Mouse (Mus musculus): ENCODE data around the gene Ccnd3.
A peak's percentile ranks its signal among the peaks of the same experiment; 100 is the strongest.

The Ccnd3 gene

DNA sequence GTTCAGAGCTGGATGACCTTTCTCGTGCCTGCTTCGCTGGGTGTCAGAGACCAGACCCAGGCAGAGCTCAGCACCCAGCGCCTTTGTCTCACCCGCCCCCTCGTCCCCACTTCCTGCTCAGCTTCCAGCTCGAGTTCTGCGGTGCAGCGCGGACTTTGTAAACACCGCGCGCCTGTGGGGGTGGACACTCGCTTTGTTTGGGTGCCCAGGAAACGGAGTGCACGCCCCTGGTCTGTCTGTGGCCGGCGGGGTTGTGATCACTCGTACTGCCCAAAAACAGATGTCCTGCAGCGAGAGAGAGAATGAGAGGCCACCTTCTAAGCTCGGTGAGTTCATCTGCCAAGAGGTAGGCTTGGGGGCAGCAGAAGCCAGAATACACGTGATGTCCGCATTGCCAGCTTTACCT, at the start of gene Ccnd3:
Gene Ccnd3 (plus strand): TSS at position 111 of the 406 bp plus-strand sequence.
- DNase-seq (ENCODE audit: low spot score), result peak; percentile 63

DNA sequence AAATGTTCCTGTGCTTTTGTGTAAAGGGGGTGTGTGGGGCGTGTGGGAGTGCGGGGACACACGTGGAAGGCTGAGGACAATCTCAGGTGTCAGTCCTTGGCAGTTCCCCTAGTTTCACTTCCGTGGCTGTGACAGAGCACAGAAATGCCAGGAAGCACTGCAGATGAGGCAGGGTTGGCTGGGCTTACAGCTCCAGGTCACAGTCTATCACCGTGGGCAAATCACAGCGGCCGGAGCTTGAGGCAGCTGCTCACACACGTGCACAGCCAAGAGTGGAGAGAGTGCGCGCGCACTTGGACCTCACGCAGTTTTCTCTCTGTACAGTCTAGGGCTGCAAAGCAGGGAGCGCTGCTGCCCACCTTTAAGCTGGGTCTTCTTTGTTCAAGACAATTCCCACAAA, 46.5 kb upstream of the Ccnd3 start:
- DNase-seq (ENCODE audit: low spot score), result no peak

DNA sequence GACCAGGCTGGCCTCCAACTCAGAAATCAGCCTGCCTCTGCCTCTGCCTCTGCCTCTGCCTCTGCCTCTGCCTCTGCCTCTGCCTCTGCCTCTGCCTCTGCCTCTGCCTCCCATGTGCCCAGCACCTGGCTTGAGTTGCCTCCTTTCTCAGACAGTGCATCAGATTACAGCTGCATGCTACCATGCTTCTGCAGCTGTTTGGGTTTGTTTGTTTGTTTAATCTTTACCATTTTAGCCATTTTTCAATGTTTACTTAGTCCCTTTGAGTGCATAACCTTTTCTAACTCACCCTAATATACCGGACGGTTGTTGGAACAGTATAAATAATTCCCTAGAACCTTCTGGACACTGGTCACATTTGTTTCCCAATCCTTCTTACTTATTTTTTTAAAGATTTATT, 45.9 kb upstream of the Ccnd3 start:
- DNase-seq (ENCODE audit: low spot score), result no peak

DNA sequence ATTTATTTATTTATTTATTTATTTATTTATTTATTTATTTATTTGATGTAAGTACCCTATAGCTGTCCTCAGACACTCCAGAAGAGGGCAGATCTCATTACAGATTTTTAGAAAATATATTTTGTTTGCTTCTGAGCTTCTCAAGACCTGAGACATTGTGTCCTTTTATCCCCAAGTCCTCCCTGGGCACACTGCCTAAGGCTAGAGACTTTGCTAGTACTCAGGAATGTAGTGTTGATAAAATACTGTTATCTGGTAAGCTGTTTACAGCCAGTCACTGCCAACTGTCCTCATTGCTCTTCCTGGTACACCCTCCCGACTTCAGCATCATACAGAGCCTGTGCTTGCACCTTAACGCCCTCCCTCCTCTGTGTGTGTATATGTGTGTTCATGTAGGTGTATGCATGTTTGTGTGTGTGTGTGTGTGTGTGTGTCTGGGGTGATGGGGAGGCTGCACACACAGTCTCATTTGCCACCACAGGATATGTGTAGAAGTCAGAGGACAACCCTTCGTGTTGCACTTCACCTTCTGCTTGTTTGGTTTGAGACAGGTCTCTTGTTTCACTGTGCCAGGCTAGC, 45.4 kb upstream of the Ccnd3 start:
- no peak for DNase-seq (ENCODE audit: low spot score)

DNA sequence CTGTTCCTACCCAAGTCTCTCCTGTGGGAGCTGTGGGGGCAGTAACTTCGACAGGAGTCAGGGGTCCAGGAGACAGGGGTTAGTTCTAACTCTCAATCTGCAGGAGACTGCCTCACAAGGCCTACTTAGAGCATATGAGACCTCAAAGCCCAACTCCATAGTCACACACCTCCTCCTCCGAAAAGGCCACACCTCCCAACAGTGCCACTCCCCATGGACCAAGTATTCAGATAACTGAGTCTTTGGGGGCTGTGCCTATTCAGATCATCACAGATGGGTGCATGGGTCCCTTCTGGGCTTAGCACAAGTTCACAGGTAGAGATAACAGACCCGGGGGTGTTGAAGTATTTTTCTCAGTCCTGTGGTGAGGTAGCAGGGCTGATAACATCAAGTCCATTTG, 43.2 kb upstream of the Ccnd3 start:
- no peak for DNase-seq (ENCODE audit: low spot score)

DNA sequence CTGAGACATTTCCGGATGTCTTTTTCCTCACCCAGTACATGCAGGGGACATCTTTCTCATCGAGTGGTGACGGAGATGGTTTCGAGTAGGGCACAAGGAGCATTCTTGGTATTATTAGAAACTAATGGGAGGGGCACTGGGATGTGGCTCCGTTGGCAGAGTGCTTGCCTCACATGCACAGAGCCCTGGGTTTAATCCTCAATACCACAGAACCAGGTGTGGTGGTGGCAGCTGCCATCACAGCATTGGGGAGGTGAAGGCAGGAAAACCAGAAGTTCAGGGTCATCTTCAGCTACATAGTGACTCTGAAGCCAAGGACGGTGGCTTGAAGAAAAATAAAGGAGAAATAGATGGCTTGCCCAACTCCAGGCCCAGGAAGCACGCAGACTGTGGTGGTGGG, 42.6 kb upstream of the Ccnd3 start:
- DNase-seq (ENCODE audit: low spot score), result no peak

DNA sequence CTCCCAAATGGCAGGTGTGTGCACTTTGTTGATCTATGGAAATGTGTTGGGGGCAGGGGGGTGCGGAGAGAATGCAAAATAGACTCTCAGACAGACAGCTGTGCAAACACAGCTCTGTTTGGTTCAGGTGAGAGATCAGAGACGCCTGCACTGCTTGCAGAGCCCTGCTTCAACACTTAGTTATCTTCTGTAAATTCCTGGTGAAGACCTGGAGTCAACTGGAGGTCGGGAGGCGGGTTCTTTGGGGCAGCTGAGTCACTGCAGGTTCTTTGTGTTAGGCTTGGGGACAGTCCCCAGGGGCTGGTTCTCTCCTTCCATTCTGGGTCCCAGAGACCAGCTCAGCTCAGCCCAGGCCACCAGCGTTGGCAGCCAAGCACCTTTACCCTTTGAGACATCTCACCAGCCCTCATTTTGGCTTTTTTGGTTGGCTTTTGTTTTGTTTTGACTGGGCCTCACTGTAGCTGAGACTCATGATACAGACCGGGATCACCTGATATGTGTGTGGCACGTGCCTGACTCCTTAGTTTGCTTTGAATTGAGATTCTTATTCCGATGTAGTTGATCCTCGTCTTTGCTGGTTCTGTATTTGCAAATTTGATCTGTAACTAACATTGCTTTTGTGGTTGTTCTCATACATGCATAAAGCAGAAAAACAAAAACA, 42.0 kb upstream of the Ccnd3 start:
- no peak for DNase-seq (ENCODE audit: low spot score)

DNA sequence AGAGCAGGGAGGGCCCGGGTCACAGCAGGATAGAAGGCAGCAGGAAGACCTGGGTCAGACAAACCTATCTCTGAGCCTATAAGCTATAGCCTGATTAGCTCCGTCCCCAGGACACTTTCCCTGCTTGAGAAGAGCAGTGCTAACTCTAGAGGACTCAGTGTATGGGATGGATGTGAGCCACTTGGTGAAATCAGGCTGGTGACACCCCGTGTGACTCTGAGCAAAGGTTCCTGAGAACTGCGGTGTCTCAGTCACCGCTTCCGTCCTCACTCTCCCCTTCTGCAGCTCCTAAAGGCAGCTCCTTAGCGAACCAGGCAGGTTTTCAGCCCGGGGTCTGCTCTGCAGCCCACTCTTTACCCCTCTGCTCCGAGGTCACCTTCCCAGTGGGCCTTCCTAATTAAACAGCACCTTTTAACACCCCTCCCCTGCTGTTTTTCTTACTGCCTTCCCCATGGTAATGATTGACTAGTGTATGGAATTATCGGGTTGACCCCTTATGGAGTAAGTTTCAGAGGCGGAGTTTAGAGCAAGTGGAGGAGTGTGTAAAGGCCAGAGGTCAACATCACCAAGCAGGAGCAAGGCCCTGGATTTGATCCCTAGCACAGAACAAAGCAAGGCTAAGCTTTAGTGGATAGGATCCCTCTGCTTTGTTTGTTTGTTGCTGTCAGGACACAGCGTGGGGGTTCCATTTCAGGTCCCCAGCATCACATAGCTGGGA, 40.4 kb upstream of the Ccnd3 start:
- no peak for DNase-seq (ENCODE audit: low spot score)

DNA sequence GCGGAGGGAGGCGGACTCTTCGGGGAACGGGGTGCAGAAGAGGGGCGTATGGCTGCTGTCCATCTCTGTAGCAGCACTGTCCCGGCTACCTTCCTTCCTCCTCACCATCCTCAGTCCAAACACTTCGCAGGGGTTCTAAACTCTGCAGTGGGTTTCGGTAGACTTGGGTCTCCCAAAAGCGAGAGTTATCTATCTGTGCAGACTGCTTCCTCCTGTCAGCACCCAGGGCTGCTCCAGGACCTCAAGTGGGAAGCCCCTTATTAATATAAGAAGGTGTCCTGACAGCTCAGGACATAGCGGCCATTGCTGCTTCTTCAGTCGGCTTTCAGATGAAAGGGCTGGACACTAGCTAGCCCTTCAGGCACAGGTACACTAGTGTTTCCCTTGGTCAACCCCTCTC, 39.8 kb upstream of the Ccnd3 start:
- no peak for DNase-seq (ENCODE audit: low spot score)

DNA sequence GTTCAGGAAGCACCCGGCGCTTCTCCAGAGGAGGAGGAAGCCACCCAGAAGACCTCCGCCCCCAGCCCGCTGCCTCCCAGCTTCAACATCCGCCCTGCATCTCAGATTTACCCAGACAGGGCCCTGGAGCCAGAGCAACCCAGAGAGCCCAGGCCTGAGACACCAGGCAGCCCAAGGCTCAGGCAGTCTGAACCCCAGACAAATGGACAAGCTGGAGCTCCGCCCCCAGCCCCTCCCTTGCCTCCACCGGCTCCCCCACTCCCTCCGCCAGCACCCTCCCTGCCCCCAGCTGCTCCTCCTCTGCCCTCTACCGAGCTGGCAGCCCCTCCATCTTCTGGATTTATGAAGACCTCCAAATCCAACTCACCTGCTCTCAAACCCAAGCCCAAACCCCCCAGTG, 38.6 kb upstream of the Ccnd3 start:
- DNase-seq (ENCODE audit: low spot score), result no peak

DNA sequence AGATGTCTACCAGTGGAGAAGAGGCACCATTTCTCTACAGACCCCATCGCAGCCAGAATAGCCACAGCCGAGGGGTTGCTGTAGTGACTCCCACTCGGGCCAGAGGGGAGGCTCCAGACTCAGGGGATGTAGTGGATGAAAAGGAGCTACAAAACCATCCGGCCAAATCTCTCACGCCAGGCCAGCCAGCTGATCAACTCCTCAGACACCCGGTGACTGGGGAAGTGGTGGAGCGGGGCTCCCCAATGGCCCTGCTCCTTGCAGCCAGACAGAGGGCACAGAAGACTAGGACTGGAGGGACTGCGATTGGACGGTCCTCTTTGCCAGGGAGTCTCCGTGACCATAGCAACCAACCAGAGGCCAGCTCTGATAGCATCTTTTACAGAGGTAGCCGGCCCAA, 37.2 kb upstream of the Ccnd3 start:
- DNase-seq (ENCODE audit: low spot score), result no peak

DNA sequence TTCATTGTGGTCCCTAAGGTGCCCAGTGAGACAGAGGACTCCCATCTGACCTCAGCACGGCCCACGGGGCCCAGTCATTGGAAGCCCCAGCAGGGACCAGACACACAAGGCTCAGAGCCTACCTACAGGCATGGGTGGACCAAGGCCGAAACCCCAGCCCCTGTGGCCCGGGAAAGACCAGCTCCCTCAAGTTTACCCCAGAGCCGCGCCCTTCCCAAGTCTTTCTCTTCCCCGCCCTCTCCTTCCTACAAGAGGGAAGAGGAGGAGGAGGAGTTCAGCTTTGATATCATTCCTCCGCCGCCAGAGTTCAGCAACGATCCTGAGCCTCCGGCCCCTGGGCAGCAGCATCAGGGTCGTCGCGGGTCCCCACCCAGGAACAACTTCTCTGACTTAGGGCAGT, 36.8 kb upstream of the Ccnd3 start:
- DNase-seq (ENCODE audit: low spot score), result no peak

DNA sequence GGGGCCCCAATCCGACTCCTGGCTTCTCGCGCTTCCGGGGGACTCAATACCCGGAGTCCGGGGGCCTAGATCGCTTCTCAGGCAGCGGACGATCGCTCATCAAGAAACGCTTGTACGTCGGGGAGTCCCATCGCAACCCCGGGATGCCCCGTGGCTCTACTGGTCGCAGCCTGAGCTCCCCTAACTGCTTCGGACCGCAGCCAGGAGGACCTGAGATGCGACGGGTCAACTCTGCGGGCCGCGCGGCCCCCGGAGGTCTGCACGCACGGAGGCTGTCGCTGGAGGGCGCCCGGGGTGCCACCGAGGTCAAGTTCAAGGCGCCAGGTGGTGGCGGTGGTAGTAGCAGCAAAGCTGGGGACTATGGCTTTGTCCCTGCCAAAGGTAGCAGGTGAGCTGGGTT, 36.4 kb upstream of the Ccnd3 start:
- no peak for DNase-seq (ENCODE audit: low spot score)

DNA sequence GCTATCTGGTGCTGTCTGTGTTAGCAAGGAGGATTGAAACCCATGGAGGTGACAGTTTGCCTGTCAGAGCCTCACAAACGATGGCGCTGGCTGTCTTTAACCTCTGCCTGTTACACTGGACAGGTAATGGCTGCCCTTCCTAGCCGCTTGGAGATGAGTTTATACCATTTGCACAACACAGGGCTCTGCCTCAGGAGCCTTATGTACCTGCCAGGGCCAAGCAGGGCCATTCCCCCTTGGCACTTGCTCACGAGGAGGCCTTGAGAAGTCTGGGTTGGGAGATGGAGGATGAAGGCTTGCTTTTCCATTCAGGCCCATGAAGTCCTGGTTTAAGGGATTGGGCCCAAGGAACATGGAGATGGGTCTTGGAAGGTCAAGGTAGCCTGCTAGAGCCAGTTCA, 35.2 kb upstream of the Ccnd3 start:
- no peak for DNase-seq (ENCODE audit: low spot score)

DNA sequence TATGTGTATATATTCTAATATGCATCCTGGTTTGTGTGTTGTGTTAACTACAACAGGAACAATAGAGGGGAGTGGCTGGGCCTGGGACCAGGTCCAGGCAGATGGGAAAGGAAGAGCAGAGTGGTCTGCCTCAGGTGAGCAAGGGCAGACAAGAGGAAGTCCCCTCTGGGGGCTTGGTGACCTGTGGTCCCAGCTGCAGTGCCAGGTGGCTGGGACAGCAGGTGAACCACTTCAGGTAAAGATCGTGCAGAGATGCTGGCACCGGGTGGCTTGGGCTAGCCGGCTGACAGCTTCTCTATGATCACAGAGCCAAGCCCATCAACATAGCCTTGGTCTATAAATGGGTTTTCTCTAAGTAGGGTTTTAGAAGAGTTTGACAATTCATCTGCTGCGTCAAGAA, 34.7 kb upstream of the Ccnd3 start:
- no peak for DNase-seq (ENCODE audit: low spot score)

DNA sequence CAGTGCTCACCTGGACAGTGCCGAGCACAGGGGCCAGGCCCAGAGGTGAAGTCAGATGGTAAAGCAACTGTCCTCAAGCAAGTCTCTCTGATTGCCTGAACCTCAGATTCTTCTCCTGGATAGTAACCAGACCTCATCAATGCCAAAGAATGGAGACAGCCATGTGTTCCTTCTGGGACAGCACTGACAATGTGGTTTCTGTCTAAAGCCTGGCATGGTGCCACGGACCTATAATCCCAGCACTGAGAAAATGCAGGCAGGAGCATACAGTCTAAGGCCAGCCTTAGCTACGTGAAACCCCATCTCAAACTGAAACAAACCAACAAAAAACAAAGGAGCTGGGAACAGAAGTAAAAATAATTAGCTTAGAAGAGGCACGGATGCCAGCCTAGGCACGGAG, 34.2 kb upstream of the Ccnd3 start:
- DNase-seq (ENCODE audit: low spot score), result no peak

DNA sequence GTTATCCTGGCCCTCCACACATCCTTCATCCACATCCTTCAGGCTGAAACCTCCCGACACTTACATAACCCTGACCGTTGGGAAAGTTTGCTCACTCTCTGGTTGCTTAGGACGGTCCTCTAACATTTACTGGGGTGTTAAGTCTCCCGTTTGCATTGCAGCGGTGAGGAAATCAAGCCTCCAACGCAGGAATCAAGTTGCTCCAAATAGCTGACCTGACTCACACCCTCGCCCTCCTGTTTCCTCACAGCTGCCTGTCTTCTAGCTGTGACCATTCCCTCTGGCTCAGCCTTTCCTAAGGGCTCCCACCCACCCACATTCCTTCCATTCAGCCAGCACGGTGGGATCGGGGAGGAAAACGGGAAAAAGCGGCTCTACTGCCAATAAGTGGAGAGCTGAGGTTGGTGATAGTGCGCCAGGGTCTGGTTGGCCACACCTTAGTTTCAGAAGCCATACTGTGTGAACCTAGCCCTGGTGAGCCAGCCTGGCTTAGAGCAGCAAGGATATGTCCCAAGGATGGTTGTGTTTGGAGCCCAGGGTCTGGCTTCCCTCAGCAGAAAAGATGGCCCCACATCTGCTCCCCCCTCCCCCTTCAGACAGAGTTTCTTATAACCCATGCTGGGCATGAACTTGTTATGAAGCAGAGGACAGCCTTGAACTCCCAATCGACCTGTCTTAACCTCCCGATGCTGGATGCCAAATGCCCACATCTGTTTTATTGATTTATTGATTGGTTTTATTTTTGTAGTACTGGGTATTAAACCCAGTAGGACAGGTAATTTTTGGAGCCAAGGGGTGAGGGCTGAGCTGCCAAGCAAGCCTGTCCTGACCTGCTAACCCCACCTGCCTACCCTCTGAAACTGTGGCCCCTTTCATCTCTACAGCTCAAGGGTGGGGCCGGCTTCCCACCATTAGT, 32.2 kb upstream of the Ccnd3 start:
- no peak for DNase-seq (ENCODE audit: low spot score)

DNA sequence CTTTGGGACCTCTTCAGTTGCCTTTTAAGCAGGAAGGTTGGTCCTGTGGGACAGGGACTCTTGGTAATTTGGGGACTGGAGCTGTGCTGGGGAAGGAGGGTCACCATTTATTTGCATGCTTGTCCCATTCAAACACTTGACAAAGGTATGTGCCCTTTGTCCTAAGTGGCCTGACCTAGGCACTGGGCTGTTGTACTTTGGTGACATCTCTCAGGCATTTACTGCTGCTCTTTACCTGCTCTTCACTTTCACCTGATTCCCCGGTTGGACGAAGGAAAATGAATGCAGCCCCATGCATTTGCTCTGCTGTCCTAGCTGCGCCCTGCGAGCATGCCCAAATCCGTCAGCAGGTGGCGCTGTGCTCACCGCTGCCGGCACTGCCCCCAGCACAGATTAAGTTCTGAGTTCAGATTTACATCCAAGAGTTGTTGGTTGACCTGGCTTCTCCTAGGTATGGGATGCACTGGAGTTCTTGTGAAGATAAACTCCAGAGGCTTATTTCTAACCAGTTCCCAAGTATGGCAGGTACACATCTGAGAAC, 31.3 kb upstream of the Ccnd3 start:
- DNase-seq (ENCODE audit: low spot score), result peak; percentile 77

DNA sequence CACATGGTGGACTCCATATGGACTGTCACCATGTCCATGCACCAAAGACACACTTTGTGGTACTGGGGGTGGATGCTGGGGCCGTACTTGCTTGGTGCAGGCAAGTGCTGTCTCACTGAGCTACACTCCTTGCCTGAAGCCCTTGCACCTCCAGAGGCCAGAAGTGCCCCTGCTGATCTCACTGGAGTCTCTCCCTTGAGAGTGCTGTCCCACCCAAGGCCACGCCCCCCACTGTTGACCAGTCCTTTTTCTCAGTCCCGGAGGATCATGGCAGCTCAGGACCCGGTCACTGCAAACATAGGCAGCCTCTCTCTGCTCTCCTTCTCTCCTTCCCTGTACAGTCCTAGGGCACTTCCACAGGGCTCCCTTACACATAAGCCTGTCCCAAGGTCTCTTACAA, 30.6 kb upstream of the Ccnd3 start:
- DNase-seq (ENCODE audit: low spot score), result no peak

DNA sequence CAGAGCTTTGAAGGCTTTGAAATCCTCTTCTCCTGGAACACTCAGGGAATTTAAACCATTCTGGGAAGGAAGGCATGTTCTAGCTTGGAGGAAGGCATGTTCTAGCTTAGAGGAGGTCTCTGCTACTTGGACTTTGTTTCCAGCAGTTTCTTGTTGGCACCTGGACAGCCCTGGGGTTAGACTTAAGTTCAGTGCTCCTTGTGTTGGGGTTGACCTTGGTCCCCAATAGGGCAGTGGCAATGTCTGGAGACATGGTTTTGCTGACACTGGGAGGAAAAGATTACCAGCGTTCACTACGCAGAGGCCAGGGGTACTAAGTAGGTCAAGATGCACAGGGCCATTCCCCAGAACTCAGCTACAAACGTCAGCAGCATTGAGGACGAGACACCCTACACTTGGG, 29.7 kb upstream of the Ccnd3 start:
- DNase-seq (ENCODE audit: low spot score), result no peak

DNA sequence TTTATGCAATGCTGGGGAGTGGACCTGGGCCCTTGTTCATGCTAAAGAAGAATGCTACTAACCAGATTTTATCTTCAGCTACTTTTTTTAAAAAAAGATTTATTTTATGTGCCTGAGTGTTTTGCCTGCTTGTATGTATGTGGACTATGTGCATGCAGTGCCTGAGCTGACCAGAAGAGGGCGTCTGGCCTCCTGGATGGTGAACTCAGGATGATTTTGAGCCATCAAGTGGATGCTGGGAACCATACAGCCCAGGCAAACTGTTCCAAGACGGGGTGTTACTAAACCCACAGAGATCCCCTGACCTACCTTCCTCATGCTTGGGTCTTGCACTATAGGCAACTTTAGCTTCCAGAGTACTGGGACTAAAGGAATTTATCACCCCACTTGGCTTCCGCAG, 29.1 kb upstream of the Ccnd3 start:
- no peak for DNase-seq (ENCODE audit: low spot score)

DNA sequence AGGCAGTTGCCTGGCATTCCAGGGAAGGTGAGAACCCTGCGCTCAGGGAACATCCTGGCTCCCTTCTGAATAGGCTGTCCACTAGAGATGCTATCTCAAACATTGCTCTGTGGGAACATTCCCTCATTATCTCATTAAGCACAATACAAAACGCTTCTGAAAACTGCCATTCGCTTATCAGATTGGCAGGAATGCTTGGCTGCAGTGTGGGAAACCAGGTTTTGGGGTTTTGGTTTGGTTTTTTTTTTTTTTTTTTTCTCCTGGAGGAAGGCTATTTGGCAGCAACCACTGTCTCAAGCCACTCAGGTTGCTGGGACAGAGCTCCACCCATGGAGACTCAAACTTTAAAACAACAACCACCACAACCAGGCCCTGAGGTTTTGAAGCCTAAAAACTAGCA, 25.0 kb upstream of the Ccnd3 start:
- DNase-seq (ENCODE audit: low spot score), result no peak

All from embryo, embryonic 10 days (tissue).